Mouse (Mus musculus) C2C12 (cell line): ENCODE measurements at regions not wholly inside any gene's neighbourhood (a gene's known extent, or its start where the extent isn't known, plus 50 kb on each side); places are given as distances from the start of the nearest gene placed in this dataset.

Source experiments
- CEBPB ChIP-seq: IDR thresholded peaks from one replicate; pipeline ENCODE4 v1.6.1; 2011; ENCODE audit warnings: low read depth, mild to moderate bottlenecking, control low read depth, moderate library complexity
- CTCF ChIP-seq: IDR thresholded peaks from one replicate; pipeline ENCODE4 v1.5.1; 2011; ENCODE audit not compliant: control insufficient read depth, insufficient read depth, insufficient read length
- FOSL1 ChIP-seq: IDR thresholded peaks from one replicate; pipeline ENCODE4 v1.8.0; 2011; ENCODE audit warnings: mild to moderate bottlenecking, low read length; ENCODE audit not compliant: poor library complexity, insufficient read depth, severe bottlenecking
- MAX ChIP-seq: IDR thresholded peaks from one replicate; pipeline ENCODE4 v1.6.1; 2011; ENCODE audit warnings: mild to moderate bottlenecking, control low read depth
- MYOD1 ChIP-seq: IDR thresholded peaks from one replicate; pipeline ENCODE4 v1.6.1; 2011; ENCODE audit warnings: low read depth; ENCODE audit not compliant: control insufficient read depth, insufficient read length
- MYOG ChIP-seq: IDR thresholded peaks from one replicate; pipeline ENCODE4 v1.6.1; 2011; ENCODE audit not compliant: control insufficient read depth, insufficient read length; ENCODE audit errors: extremely low read depth
- USF1 ChIP-seq: IDR thresholded peaks from one replicate; pipeline ENCODE4 v1.6.1; 2011; ENCODE audit warnings: low read depth, mild to moderate bottlenecking, control low read depth, moderate library complexity

GRCm38 (mm10) chr1:119251741-119252140, 170.3 kb downstream of the Inhbb start:
- no peak for TF ChIP-seq CTCF
- no peak for TF ChIP-seq MYOG
- TF ChIP-seq USF1, result no peak
- TF ChIP-seq MYOD1, result no peak
- TF ChIP-seq MAX, result no peak
- TF ChIP-seq CEBPB, result no peak
- no peak for TF ChIP-seq FOSL1
